Mouse (Mus musculus) bone marrow macrophage, adult 2 months (primary cell): ENCODE measurements at regions not wholly inside any gene's neighbourhood (a gene's known extent, or its start where the extent isn't known, plus 50 kb on each side); places are given as distances from the start of the nearest gene placed in this dataset.

ENCODE experiments used
- H3K27ac ChIP-seq: 2 replicates; pipeline ENCODE4 v1.5.1; 2012; ENCODE audit warnings: low read depth, low read length; ENCODE audit not compliant: insufficient read depth
- H3K4me1 ChIP-seq: 2 replicates; pipeline ENCODE4 v1.6.1; 2012; ENCODE audit warnings: low read length; ENCODE audit not compliant: control insufficient read depth, insufficient read depth
- H3K4me3 ChIP-seq: 2 replicates; pipeline ENCODE4 v1.5.1; 2012; ENCODE audit warnings: mild to moderate bottlenecking, low read length, moderate library complexity; ENCODE audit not compliant: insufficient read depth
- CTCF ChIP-seq: IDR thresholded peaks from 2 replicates; pipeline ENCODE4 v1.5.1; 2012; ENCODE audit warnings: low read depth, mild to moderate bottlenecking, low read length, moderate library complexity
- POLR2A ChIP-seq: IDR thresholded peaks from 2 replicates; pipeline ENCODE4 v1.6.1; 2012; ENCODE audit warnings: mild to moderate bottlenecking, low read depth, low read length, borderline replicate concordance

GRCm38 (mm10) chr10:37243136-37243535 lies 104.4 kb upstream of the Marcks start:
- H3K27ac ChIP-seq, result no peak overlapping the region
- H3K4me3 ChIP-seq, result no peak overlapping the region
- TF ChIP-seq CTCF (no peak), POLR2A (no peak)
- no peaks in the 10 kb centered on the region for H3K4me1 ChIP-seq

GRCm38 (mm10) chr10:37241821-37242263 lies 103.1 kb upstream of the Marcks start:
- Histone ChIP-seq H3K27ac (no peak overlapping the region), H3K4me3 (no peak overlapping the region), H3K4me1 (peaks cover 8% of the 10 kb centered on the region)
- TF ChIP-seq POLR2A, result no peak

- Histone ChIP-seq H3K4me1 (peaks cover 16% of the 10 kb centered on the region), H3K4me3 (no peak overlapping the region), H3K27ac (no peak overlapping the region)
- TF ChIP-seq POLR2A (no peak), CTCF (no peak)
These were observed 101.9 kb upstream of the Marcks start for GRCm38 (mm10) chr10:37240634-37241033.

GRCm38 (mm10) chr10:37240201-37240600 lies 101.5 kb upstream of the Marcks start:
- no peak overlapping the region for H3K27ac ChIP-seq
- TF ChIP-seq POLR2A, result no peak
- TF ChIP-seq CTCF, result no peak
- H3K4me3 ChIP-seq, result no peak overlapping the region
- peaks cover 19% of the 10 kb centered on the region for H3K4me1 ChIP-seq

GRCm38 (mm10) chr10:37236001-37236822 lies 97.5 kb upstream of the Marcks start:
- peak overlapping the region; percentile 93 for H3K27ac ChIP-seq
- no peak overlapping the region for H3K4me3 ChIP-seq
- peaks cover 44% of the 10 kb centered on the region for H3K4me1 ChIP-seq
- TF ChIP-seq CTCF (no peak), POLR2A (no peak)

- peak overlapping the region; percentile 47 for H3K4me3 ChIP-seq
- peaks cover 60% of the 10 kb centered on the region for H3K4me1 ChIP-seq
- TF ChIP-seq CTCF (no peak), POLR2A (no peak)
- peak overlapping the region; percentile 97 for H3K27ac ChIP-seq
These were observed 93.3 kb upstream of the Marcks start for GRCm38 (mm10) chr10:37231936-37232556.

- TF ChIP-seq CTCF (no peak), POLR2A (no peak)
- H3K27ac ChIP-seq, result no peak overlapping the region
- peaks cover 51% of the 10 kb centered on the region for H3K4me1 ChIP-seq
- no peak overlapping the region for H3K4me3 ChIP-seq
These were observed 92.4 kb upstream of the Marcks start for GRCm38 (mm10) chr10:37231159-37231558.

GRCm38 (mm10) chr10:37227889-37228288 lies 89.2 kb upstream of the Marcks start:
- H3K27ac ChIP-seq, result peak overlapping the region; percentile 11; the same call in 1 of the 2 replicates
- TF ChIP-seq CTCF, result no peak
- TF ChIP-seq POLR2A, result no peak
- H3K4me3 ChIP-seq, result no peak overlapping the region
- peaks cover 35% of the 10 kb centered on the region for H3K4me1 ChIP-seq

GRCm38 (mm10) chr10:37221730-37222129 lies 83.0 kb upstream of the Marcks start:
- no peak for TF ChIP-seq POLR2A
- TF ChIP-seq CTCF, result no peak
- Histone ChIP-seq H3K4me3 (no peak overlapping the region), H3K4me1 (peaks cover 11% of the 10 kb centered on the region), H3K27ac (no peak overlapping the region)

GRCm38 (mm10) chr10:37220434-37220833 lies 81.7 kb upstream of the Marcks start:
- TF ChIP-seq CTCF (no peak), POLR2A (no peak)
- H3K4me1 ChIP-seq, result peaks cover 11% of the 10 kb centered on the region
- H3K27ac ChIP-seq, result no peak overlapping the region
- no peak overlapping the region for H3K4me3 ChIP-seq
